Mouse (Mus musculus): ENCODE results near the gene Sbf2. TPM values are rescaled to one million over a fixed set of nuclear protein-coding genes. Genes with fewer than 3 reads are reported as not detected.
"Not testable (repeated sequence)": the region's sequence is repeated elsewhere in the genome, so short reads cannot be mapped to it uniquely, and the experiment has no call there.

Sbf2 gene
- total RNA-seq, 4 experiments from 2014 or later = 39.5 to 68.9 (median 55.1) TPM

DNA sequence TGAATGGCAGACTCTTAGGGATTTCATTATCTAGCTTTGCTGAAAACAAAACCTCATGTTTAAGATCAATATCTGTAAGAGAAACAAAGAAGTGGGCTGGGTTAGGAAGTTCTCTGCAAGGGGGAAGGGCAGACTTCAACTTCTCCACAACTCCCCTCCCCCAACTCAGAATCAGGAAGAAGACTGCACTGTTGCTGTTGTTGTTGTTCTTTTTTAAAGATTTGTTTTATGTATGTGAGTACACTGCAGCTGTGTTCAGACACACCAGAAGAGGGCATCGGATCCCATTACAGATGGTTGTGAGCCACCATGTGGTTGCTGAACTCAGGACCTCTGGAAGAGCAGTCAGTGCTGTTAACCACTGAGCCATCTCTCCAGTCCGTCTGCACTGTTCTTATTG, 225.8 kb downstream of the Sbf2 start:
- not testable (repeated sequence) for DNase-seq

DNA sequence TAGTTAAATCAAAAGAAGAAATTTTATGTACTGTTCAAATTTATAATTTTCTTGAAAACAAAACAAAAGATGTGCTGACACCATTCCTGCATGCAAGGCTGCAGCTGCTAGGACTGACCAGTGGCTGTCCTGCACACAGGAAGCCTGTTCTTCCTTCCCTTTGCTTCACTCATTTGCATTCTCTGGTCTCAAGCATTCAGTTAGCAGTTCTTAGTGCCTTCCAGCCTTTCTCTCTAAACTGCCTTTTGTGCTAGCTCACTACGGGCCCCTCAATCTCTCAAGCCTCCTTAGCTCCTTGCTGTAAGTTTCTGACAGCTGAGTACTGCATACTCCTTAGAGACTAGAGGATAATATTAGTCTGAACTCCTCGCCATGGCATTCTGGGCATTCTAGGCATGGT, 227.2 kb downstream of the Sbf2 start:
- DNase-seq = no peak

DNA sequence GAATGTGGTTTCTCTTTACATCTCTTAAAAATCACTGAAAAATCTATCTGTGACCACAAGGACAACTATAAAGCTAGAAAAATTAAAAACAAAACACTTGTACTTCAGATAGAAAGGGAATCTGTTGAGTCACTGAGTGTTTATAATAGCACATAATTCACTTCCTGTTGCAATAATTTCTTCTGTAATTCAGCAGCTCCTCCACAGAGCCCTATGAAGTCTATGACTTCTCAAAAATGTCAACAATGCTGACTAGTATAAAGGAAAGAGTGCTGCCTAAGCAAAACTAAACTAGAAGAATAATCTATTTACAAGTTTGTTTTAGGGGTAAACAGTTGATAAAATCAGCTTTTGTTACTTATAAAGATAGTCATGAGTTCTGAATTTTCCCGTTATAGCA, 229.2 kb downstream of the Sbf2 start:
- no peak for DNase-seq

DNA sequence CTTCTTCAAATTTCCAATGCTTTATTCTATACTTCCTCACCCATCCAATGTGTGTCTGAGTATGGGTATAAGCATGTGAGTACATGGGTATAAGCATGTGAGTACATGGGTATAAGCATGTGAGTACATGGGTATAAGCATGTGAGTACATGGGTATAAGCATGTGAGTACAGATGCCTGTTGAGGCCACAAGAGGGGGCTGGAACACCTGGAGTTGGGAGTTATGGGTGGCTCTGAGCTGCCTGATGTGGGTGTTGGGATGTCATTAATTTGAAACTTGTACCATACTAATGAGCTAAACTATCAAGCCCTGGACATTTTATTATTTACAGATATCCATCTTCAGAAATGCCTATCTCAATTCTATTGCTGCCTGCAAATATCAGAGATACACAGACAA, 230.4 kb downstream of the Sbf2 start:
- no peak for DNase-seq

DNA sequence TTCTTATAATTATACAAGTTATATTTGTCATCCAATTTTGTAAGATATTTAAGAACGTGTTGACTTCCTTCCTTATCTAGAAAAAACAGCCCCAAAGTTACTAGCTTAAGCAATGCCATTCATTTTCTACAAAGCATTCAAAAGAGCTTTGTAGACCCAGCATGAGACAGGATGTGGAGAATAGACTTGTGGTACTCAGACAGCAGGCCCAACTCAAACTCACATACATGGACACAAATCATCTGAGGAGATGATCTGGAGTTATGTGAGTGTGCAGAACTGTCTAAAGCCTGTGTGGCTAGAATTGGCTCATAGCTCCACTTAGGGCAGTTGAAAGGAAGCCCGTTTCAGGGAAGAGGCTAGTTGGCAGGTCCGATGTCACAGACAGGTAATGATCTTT, 233.1 kb downstream of the Sbf2 start:
- DNase-seq = no peak

DNA sequence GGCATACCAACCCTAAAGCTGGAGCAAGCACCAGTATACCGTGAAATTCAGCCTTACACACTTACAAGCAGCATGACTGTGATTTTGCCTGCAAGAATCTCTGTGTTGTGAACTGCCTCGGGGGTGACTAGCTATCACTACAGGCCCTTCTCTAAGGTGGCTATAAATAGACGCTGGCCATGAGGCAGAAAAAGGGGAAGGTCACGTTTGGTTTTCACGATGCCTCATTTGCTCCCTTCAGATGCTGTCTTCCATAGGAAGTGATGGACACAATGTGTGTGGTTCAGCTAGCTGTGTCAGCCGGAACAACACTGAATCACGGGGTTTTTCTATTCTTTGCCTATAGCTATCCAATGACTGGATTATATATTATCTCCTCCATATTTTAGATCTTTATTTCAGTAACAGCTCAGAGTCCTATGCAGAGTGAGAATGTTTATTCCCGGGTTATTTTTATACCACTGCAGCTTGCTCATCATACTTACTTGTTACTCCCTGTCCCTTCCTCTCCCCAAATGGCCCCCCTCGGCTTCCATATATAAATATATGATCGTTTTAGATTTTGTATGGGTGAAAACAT, 235.3 kb downstream of the Sbf2 start:
- DNase-seq = peak; percentile 20

DNA sequence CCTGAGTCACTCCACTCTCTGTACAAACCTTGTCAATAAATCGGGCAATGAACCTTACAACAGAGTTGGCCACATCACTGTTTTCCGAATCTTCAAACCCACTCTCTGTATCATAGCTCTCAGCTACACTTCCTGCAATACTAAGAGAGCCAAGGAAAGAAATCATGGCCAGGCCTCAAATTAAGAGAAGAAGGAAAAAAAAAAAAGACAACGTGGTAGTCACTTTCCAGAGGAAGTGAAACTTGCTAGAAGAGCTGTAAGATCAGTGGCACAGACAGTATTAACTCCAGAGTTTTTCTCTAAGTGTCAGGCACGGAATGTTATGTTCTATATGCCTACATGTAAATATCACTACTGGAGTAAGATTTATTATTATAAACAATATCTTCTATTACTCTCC, 242.2 kb downstream of the Sbf2 start:
- DNase-seq = no peak

DNA sequence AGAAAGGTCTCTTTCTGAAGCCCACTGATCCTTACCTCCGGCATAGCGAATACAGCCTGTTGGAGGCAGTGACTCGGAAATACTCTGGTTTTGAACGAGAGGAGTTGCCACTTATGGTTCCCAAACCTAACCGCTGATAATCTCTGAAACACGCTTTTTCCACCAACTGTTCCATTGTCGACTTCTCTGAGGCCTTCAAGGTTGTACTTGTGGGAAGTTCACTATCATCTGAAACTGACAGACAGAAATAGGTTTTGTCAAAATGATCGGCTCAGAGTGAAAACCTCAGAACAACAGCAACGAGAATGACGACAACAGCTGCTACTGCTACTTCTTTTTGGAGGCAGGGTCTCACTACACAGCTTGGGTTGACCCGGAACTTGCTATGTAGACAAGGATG, 252.7 kb downstream of the Sbf2 start:
- no peak for DNase-seq

DNA sequence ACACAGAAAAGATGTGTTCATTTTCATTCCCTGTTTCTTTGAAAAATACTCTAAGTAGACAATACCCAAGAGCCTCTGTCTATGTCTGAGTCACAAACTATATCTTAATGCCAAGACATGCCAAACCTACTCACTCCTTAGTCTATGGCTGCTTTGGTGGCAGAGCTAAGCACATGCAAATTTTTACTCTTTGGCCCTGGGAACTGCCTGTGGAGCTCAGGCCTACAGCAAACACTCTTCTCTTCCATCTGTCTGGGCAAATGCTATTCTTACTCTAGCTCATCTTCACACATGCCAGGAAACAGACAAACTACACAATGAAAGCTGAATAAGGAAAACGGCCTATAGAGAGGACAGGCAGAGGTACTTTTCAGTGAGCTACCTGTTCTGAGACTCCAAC, 253.2 kb downstream of the Sbf2 start:
- no peak for DNase-seq

DNA sequence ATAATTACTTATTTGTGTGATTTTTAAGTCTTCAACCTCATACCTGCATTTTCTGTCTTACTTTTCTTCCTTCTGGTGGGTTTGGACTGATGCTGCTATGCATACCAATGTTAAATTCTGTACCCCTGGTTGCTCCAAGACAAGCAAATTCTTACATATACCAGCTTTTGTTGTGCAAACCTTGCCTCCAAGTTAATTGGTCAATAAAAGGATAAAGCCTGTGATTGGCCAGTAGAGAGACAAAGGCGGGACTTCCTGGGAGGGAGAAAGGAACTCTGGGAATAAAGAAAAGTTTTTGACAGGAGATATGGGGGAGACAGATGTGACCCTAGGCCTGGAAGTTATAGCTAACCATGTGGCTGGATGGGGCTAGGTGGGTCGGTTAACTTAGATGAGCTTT, 255.3 kb downstream of the Sbf2 start:
- DNase-seq = no peak

DNA sequence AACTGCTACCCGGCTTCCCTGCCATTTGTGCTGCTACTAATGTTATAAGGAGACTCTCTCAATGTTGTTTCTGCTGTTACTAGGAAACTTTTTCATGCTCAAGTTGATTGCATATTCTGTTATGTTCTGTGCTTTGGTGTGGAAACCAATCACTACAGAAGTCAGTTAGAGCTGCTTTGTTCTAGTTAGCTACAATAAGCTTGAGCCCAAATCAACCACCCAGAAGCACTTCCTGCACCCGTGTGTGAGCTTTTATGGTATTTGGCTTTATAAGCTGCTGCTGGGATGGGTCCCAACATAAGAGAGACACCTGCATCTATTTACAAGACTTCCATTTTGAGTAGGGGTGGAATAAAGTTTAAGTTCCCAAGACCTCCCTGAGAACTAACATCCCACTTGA, 260.8 kb downstream of the Sbf2 start:
- no peak for DNase-seq

DNA sequence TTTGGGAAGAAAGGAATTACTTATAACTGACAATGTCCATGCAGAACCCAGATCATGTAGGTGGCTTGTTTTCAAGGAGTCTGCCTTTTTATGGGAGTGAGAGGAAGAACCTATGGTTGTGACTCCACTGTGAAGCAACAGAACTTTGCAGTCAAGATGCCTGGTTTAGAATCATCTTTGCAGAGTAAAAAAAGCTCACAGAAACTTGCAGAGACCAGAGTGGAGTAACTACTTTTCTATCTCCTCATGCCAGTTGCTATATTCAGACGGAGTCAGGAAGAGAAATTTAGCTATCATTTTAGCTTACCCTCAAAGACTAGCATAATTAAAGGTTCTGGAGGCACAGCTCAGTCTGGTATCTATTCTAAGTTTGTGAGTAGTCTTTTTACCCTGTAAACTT, 267.5 kb downstream of the Sbf2 start:
- DNase-seq = no peak

DNA sequence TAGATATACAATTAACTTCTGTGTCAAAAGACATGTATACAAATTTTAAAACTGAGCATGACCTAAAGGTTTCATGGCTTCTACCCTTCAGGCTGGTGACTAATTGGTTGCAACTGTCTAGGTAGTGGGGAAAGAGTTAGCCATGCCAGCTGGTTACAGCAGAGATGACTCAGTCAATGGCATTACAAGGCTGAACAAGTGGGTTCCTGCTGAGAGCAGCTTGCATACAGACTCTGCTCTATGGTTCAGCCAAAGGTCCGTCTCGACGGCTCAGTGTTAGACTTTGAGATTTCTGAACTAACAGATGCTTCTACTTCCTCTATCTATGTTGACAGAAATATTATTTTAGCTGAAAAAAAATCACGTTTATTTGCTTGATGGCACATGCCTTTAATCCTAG, 277.1 kb downstream of the Sbf2 start:
- peak; percentile 57 for DNase-seq

DNA sequence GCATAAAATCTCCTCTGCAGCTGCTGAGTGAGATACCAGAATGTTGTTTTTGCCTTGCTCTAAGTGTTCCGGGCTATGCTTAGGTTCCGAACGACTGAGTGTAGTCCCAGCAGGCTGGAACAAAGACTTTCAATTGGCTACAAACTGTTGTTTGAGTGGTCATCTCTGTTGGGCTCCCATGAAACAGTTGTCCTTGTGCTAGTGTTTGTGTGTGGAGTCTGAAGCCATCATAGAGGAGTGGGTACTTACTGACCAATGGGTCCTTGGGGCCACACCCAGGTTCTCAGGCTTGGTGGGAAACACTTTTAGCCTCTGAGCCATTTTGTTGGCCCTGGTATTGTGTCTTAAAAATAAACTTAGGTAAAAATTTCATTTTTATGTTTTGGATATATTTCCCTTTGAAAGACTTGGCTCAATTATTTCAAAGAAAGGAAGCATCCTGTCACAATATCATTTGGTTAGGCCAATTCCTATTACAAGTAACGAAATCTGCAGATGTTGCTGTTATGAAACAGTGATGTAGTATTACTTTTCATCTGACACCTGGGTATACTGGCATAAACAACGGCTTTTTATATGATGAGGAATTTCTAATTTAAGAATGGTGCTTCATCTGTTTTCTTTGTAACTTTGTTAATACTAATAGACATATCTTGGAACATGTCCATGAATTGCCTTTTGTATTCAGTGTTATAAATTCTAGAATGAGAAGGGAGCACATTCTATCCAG, 289.2 kb downstream of the Sbf2 start:
- no peak for DNase-seq

DNA sequence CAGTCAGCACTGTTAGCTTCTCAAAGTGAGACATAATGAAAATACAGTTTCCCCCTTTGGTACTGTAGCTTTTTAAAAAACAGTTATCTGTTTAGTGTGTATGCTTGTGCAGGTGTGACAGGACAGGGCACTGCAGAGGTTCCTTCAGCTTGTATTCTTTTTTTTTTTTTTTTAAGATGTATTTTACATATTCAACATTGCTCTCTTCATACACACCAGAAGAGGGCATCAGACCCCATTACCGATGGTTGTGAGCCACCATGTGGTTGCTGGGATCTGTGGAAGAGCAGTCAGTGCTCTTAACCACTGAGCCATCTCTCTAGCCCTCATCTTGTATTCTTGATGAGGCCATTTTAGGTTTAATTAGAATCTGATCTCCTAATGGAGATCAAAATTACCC, 289.9 kb downstream of the Sbf2 start:
- no peak for DNase-seq

DNA sequence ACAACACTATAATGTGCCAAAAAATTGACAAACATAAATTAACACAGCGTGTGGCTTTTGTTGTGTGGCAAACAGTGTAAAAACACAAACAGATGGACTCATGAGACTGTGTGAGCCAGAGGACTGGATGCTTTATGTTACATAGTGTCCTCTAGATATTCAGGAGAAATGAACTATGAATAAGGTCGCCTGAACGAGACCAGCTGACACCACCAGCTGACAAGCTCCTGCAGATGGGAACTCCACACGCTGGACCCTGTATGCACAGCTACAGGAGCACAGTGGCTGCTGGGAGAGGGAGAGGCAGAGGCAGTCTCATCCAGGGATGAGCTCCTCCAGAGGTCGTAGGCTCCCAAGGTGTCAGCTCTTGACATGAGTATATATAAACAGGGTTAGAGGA, 293.6 kb downstream of the Sbf2 start:
- no peak for DNase-seq

DNA sequence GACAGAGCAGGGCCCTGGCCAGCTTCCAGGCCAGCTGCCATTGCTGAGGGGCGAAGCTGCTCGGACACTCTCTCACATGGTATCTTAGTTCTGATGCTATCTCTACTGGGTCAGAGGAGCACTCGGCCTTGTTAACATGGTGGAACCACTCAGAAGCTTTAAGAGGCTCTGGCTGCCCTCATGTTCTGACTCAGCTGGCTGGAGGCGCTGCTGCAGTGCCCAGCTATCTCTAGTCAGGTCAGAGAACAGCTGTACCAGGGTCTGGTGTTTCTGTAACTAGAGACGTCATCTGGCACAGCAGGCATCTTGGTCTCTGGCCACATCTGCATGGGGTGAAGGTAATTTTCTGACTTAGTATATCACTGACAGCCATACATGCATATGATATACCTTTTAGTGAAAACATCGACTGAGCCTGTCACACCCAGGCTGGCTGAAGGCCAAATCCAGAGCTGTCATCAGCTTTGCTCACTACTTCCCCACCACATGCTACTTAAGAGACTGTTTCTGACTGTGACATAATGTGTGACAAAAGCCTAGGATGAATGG, 295.7 kb downstream of the Sbf2 start:
- DNase-seq = no peak

DNA sequence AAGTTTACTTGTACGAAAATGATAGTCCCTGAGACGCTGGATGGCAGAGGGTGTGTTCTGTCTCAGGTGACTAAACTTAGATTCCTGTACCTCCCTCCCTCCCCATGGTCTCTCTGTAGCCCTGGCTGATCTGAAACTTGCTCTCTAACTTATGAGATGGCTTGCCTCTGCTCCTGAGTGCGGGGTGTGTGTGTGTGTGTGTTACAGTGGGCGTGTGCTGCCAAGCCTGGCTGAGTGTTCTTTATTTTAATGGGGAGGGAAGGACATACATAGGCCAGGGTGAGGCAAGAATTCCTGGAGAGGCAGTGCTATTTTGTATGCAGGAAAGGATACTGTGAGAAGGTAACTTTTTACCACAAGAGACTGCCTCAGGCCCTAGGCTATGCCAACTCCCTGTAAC, 297.3 kb downstream of the Sbf2 start:
- DNase-seq = no peak

DNA sequence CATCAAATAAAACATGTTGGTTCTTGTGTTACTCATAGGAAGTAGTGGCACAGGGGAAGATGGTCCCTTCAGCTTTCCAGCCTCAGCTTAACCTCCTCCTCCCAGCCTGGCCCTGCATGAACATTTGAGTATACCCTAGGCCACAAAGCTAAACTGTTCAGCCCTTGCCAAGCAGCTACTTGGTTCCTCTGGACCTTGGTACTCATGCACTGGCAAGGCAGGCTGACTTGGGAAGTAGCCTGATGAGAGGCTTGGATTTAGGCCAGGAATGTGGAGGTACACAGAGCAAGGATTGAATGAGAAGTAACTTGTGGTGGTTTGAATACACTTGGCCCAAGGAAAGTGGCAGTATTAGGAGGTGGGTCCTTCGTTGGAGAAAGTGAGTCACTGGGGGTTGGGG, 299.4 kb downstream of the Sbf2 start:
- DNase-seq = no peak

DNA sequence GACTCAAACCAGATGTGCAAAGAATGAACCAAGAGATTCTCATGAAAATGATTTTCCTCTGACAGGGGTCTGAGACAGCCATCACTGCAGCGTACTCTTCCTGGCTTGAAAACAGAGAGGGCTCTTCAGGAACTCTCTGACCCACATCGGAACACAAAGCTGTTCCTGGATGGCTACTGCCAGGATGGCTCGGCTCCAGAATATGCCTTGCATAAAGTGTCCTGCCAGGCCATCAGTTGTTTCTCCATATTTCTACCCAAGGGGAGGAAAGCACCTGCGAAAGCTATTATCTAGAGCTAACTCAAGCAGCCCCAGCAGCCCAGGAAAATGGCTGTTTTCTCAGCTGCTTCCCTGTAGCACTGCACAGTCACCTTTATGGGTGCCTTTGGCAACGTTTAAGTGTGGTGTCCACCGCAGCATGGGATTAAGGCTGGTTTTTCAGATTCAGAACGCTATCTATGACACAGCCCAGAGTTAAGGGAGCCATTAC, 300.3 kb downstream of the Sbf2 start:
- DNase-seq = no peak

DNA sequence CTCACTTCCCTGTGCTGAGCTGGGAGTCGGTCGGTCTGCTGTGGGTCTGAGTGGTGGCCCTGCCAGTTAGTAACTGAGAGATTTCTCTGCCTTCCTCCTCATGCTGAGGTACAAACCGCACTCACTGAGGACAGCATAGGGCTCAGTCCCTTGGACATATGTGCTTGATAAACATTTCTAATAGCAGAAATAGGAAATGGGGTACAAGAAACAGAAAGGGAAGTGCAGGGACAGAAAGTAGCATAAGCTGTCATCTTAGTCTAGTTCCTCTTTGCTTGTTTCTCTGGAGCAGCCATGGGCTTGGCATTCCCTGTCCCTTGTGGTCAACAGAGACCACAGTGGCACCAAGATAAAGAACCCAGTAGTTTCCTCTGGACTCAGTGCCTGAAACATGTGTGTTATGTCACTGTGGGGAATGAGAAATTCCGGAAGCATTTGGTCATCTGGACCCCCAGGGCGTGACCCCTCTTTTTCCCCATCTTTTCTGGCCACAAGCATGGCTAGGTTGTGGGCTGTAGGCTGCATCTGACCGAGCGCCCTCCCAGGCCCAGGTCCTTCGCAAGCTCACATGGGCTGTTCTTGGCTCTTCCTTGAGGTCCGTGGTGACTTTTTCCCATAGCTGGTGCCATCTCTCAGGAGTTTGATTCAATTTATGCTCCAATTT, 301.2 kb downstream of the Sbf2 start:
- no peak for DNase-seq

DNA sequence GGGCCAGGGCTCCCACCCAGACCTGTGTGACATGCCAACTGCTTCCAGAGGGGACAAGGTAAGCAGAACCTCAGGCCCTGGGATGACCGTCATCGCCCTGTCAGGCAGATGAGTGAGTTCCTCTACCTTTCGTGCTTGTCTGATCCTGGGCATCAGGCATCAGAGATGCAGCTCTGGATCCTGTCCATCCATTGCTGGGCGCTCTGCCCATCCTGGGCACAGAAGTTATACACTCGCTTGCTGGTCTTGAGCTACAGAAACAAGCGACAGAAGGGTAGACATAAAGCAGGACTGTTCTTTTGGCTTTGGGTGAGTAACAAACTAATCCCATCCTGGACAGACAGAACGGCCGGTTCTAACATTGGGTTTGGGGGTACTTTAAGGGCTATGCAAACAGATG, 305.5 kb downstream of the Sbf2 start:
- no peak for DNase-seq

DNA sequence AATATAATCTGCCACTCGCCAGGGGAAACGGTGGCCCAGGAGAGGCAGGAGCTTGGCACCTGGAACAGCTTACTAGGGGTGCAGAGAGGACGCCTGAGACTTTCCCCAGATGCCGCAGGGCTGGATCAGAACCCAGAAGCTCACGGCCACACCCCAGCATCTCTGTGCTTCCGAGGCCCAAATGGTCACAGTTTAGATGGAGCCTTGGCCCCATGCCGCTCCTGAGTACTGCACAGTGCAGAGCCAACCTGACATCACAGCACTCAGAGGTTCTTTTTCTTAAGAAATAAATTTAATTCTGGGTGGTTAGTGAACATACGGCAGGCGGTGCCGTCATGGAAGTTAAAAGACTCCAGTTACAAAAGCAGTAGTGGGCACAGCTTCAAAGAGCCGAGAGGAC, 307.0 kb downstream of the Sbf2 start:
- DNase-seq = no peak

DNA sequence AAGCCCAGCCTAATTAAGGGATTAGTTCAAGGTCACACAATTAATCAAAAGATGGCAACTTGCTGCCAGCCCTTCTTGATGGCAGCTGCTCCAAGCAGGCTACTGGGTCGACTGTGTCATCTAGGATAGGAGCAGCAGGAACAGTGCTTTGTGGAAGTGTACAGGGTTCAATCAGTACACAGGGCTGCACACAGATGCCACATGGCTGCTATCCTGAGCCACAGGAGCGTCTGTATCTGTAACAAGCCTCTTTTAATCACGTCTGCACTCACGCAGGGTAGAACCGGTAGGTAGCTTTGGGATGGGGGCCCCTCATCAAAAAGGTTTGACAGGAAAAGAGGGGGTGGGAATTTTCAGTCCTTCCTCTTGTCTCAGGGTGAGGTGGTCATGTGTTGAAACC, 308.4 kb downstream of the Sbf2 start:
- no peak for DNase-seq
